Mouse (Mus musculus): ENCODE data around the gene Coro7. TPM values are rescaled to one million over a fixed set of nuclear protein-coding genes. Genes with fewer than 3 reads are reported as not detected.
"Not testable (repeated sequence)": the region's sequence is repeated elsewhere in the genome, so short reads cannot be mapped to it uniquely, and the experiment has no call there.

The Coro7 gene
- total RNA-seq, 2 experiments from 2014 or later: 15.7 to 48.2 TPM

DNA sequence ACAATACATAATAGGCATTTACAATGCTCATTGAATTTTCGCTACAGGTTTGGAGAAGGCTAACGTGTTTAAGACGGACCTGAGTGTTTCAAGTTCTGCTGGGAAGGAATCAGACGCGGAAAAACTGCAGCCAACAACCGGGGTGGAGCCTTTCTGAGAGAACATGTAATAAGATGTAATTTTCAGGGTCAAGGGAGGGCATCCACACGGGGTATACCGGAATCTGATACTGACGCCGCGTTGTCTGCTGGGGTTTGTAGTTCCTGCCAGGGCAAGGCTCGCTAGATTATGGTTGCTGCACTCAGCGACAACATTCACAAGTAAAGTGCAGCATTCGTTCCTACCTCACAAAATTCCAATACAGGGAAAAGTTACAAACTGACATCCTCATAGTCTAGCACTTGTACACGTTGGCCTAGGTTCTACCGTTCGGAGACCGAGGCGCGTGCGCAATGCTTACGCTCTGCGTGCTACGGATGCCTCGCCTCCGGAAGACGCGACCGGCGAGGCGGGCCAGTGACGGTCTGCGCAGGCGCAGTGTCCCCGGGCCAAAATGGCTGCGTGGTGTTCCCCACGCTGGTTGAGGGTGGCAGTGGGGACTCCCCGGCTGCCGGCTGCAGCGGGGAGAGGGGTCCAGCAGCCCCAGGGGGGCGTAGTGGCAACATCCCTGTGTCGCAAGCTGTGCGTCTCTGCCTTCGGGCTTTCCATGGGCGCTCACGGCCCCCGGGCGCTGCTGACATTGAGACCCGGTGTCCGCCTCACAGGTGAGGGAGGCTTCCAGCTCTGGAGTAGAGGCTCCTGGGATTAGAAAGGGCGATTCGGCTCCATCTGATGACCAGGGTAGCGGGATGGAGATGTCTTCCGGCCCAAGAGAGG lies 4.2 kb upstream of the Coro7 start:
- peak; percentile 72 for ATAC-seq (replicated peaks; ENCODE audit: low FRiP score, low TSS enrichment, poor library complexity, severe bottlenecking)

DNA sequence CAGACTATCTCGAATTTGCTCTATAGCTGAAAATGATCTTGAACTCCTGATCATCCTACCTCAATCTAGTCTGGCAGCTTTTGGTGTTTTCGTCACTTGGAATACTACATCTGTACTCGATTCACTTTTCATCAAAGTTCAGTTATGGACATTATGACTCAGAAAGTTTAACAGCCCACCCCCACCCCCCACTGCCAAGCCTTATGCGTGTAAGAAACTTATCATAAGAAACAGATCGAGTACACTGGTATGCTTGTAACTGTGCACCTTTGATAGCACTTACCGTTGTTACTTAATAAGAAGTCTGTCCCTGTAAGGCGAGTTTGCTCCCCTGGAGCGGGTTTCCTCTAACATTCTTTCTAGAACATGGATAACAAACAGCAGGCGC lies 3.6 kb upstream of the Coro7 start:
- peak; percentile 43 for ATAC-seq (replicated peaks; ENCODE audit: low FRiP score, low TSS enrichment, poor library complexity, severe bottlenecking)

DNA sequence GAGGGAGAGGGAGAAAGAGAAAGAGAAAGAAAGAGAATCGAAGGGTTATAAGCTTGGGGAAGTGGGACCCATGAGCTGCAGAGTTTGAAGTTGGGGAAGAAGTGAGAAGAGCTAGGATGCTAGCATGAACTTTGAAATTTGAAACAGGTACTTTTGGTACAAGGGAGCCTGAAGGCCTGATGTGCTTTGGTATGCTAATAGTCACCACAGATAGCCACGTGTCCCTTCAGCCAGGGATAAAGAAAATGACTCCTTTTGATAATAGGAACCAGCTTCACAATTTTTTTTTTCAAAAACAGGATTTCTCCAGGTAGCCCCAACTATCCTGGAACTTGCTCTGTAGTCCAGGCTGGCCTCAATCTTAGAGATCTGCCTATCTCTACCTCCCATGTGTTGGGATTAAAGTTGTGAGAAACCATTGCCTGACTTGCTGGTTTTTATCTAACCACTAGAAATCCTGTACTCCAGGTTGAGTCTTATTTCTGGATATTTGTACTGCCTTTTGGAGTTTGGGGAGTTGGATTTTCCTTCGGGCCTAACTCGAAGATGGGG lies 3.1 kb upstream of the Coro7 start:
- no peak for ATAC-seq (replicated peaks; ENCODE audit: low FRiP score, low TSS enrichment, poor library complexity, severe bottlenecking)

DNA sequence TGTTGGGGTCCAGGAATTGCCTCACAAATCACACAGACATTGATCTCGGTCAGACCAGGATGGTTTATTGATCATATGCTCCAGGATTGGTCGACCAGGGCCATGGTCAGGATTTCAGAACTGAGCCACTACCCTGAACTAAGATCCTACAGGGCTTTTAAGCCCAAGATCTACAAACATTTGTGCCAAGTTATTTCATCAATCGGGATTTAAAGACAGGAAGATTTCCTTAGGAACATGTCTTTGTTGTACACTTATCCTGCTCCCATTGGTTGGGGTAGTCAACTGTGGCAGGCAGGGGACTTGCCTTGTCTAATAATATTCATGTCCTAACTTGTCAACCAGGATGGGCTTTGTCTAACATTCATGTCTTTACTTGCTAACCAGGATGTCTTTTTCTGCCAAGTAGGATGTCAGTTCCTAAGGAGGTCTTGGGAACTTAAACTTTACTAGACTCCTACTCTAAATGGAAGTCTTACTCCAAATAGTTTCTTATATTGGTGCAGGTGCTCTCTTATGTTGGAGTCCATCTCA lies 1.4 kb upstream of the Coro7 start:
- not testable (repeated sequence) for ATAC-seq (replicated peaks; ENCODE audit: low FRiP score, low TSS enrichment, poor library complexity, severe bottlenecking)

DNA sequence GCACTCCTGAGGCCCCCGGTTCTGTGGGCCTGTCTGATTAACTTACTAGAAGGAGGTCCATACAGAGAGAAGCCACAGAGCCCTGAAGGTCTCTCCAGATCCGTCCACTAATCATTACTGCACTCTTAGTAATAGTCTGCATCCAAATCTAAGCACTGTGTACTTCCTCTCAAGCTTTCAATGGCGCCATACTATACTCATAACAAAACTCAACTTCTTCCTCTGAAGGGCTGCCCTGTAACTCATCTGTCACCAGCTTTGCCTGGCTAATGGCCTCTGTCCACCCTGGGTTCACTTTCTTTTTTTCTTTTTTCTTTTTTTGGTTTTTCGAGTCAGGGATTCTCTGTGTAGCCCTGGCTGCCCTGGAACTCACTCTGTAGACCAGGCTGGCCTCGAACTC lies 1.5 kb downstream of the Coro7 start:
- no peak for ATAC-seq (replicated peaks; ENCODE audit: low FRiP score, low TSS enrichment, poor library complexity, severe bottlenecking)

DNA sequence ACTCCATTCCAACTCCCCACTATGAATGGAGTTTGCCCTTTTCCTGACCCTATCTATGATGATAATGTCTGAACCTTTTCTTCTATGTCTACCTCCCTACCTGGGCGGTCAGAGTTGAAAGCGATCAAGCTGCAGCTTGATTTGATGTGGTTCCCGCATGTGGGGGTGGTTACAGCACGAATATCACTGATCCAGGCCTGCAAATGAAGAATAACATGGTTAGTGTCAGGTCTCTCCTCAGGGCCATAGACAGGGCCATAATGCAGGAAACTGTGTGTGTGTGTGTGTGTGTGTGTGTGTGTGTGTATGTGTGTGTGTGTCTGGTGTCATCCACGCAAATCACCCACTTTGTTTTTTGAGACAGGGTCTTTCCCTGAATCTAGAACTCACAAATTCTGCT lies 2.7 kb downstream of the Coro7 start:
- ATAC-seq (replicated peaks; ENCODE audit: low FRiP score, low TSS enrichment, poor library complexity, severe bottlenecking): no peak

DNA sequence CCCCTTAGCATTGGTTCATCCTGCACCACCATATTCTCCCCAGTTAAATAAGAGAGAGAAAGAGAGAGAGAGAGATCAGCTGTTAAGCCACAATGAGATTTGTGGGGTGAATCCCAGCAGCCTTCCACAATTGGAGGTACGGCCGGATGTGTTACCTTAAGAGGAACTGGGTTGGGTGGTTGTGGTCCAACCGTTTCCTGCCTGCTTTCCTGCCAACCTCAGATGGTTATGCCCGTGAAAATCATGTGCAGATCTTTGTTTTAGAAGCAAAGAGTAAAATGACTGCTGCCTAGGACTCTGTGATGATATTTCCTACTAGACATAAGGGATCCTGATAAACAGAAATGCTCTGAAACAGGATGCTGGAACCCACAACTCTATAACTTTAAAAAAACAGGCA lies 5.5 kb downstream of the Coro7 start:
- peak; percentile 28; the same call in 1 of the 2 replicates for ATAC-seq (replicated peaks; ENCODE audit: low FRiP score, low TSS enrichment, poor library complexity, severe bottlenecking)

DNA sequence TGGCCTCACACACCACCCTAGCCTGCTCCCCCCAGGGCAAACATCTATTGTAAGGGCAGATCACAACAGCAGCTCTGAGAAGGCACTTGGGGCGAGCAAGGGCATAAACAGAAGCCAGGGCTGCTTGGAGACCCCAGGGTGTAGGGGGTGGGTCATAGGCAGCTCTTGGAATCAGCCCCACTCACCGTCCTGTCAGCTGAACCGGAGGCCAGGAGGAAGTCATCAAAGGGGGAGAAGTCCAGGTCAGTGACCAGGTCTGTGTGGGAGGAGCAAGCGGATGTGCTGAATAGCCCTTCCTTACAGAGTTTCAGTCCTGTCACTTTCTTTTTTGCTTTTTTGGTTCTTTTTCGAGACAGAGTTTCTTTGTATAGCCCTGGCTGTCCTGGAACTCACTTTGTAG lies 9.3 kb downstream of the Coro7 start:
- ATAC-seq (replicated peaks; ENCODE audit: low FRiP score, low TSS enrichment, poor library complexity, severe bottlenecking): no peak

DNA sequence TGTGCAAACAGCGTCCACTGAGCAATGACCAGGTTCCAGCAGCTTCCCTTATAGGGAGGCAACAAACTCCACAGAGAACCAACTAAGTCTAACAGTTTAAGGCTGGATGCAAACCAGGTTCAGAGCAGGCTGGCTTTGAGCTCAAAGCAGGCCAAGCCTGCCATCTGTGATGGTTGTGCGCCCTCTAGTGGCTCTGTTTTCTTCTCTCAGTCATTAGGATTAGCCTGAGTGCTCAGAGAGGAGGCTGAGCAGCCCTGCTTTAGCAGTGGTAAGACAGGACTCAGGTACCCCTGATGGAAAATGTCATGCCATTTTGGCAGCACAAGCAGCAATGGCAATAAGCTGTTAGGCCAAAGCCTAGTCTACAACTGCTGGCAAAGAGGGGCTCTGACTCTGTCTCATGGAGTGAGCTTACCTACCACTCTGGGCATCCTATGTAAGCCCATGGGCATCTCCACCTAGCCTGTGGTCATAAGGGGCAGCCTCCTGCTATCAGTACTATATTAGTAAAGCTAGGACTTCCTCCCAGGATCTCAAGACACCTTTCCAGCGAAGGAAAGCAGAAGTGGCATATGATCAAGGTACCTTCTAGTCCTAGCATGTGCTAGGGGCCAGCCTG lies 12.3 kb downstream of the Coro7 start:
- ATAC-seq (replicated peaks; ENCODE audit: low FRiP score, low TSS enrichment, poor library complexity, severe bottlenecking): peak; percentile 91

DNA sequence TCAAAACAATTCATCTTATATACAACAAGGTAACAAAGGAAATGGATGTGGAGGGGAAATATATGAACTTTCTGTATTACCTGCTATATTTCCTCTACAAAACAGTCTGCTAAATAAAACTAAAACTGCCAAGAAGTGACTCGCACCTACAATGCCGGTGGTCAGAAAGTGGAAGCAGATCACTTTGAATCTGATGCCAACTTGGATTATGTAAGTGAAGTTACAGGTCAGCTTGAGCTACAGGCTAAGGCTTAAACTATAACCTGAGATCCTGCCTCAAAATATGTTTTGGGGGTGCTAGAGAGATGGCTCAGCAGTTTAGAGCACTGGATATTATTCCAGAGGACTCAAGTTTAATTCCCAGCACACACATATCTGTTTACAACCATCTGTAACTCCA lies 13.9 kb downstream of the Coro7 start:
- no peak for ATAC-seq (replicated peaks; ENCODE audit: low FRiP score, low TSS enrichment, poor library complexity, severe bottlenecking)

DNA sequence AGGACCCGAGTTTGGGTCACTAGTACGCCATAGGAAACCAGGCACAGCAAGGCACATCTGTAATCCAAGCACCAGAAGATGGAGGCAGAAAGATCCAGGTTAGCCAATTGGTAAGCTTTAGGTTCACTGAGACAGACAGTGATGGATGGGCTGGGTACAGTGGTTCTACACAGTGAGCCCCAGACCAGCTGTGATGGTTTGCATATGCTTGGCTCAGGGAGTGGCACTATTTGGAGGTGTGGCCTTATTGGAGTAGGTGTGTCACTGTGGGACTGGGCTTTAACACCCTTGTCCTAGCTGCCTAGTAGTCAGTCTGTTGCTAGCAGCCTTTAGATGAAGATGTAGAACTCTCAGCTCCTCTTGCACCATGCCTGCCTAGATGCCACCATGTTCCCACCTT lies 15.8 kb downstream of the Coro7 start:
- no peak for ATAC-seq (replicated peaks; ENCODE audit: low FRiP score, low TSS enrichment, poor library complexity, severe bottlenecking)

DNA sequence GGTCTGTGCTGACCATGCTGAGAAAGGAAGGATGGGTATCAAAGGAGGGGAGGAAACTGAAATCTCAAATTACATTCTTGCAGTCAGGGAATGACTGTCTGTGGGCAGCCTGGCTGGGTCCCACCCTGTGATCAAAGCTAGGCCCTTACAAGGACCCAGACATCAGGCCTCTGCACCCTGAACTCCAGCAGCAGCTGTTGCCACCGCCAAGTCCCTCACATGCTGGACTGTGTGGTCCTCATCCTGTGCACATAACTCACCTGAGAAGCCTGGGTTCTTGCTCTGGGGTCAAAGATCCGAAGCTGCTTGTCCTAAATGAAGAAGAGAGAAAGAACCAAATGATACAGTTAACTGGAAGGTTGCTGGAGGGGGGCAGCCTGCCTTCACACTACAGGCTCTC lies 18.0 kb downstream of the Coro7 start:
- ATAC-seq (replicated peaks; ENCODE audit: low FRiP score, low TSS enrichment, poor library complexity, severe bottlenecking): no peak

DNA sequence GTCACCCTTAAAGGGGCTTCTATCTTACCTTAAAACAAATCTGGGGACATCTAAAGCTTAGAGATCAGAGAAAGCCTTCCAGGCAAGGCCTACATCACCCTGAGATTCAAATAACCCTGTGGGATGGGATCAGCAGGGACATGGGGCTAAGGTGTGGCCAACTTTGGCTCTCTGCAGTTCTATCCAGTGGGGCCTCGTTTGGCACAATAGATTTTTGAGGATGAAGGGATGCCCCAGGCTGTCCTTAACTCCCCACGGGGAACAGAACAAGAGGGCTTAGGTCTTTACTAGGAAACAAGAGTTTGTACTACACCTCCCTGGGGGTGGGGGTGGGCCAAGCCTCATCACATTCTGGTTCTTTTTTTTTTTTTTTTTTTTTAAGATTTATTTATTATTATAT lies 20.3 kb downstream of the Coro7 start:
- ATAC-seq (replicated peaks; ENCODE audit: low FRiP score, low TSS enrichment, poor library complexity, severe bottlenecking): no peak

DNA sequence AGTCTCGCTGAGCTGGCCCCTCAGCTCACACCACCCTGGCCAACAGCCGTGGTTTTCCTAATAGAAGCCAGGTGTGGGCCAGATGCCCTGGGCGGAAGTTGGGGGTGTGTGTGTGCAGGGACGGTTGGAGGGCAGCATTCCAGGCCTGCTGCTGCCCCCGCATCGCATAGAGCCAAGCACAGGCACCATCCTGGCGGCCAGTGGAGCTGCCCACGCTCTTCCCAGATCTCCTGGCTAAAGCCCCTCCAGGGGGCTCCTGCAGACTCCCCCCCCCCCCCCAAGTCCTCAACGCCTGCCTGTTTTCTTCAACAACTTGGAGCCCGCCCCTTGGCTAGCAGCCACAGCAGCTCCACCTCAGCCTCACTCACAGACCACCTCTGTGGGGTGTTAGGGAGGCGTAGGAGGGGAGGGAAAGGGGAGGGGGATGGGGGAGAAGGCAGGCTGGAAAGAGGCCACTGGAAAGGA lies 20.8 kb downstream of the Coro7 start:
- ATAC-seq (replicated peaks; ENCODE audit: low FRiP score, low TSS enrichment, poor library complexity, severe bottlenecking): no peak

DNA sequence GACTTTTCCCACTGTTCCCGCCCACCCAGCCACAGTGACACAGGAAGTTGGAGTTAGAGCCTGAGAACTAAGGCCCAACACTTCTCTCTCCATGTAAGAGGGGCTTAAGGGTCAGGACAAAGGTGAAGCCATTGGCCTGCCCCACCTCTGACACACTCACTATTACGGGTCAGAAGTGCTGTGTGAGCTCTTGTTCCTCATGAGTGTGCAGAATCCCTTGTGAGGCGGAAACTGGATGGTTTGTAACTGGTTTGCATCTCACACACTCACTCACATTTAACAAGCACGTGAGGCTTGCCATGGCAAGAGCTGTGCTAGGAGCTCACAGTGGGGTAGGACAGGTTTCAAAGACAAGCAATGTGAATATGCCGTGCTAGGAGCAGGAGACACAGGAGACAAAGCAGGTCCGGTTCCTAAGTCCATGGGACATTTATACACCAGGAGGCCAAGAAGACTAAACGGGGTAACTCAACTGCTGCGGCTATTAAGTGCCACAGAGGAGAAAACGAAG lies 23.0 kb downstream of the Coro7 start:
- ATAC-seq (replicated peaks; ENCODE audit: low FRiP score, low TSS enrichment, poor library complexity, severe bottlenecking): no peak

DNA sequence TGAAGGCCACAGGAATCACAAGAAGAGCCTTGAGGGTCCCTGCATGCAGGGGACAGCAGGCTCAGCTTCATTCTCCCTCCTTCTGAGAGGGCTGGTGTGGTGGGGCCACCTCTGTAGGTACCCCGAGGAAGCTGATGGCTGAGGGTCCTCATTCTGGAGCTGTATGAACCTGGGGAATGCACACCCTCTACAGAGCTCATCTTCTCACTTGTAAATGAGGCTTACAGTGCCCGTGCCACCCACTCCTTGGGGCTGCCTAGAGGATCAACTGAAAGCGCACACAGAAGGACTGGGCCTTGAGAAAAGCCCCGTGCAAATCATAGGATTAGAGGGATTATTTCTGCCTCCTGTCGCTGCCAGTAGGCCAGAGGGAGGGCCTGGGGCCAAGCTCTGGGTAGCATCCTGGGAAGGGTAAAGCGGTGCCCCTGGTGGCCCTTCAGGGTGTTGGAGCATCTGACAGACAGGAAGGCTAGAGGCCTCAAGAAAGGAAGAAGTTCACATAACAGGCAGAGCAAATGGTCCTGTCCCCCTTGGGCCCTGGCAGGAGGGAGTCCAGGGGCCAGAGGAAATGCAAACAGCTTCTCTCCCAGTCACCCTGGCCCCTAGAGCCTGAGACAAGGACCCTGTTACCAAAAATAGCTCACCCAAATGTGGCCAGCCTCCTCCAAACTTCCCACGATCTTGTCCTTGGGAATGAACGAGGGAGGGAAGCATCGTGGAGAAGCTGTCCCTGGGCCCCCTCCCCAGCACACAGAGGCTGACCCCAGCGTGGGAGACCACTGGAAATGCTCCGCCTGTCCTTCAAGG lies 23.6 kb downstream of the Coro7 start:
- ATAC-seq (replicated peaks; ENCODE audit: low FRiP score, low TSS enrichment, poor library complexity, severe bottlenecking): 0 out of 2 replicates have a peak, but pooled peaks have one; percentile 23

DNA sequence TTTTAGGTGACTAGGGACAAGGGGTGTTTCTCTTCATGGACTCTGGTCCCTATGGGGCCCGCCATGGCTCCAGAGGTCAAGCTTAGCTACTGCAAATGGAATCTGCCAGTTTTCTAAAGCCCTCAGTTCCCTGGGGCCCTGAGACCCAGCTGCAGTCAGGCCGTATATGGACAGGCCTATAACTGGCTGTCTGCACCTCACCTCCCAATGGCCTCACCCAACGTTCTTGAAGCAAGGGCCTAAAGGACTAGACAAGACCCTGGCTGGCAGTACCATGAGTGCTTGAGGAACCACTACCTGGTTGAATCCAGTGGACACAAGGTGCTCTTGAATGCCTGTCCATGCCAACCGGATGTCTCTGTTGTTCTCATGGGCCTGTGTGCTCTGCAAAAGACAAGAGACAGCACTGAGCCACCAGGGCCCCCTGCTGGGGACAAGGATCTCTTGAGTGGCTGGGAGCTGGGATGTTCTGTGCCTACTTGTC lies 24.3 kb downstream of the Coro7 start:
- no peak for ATAC-seq (replicated peaks; ENCODE audit: low FRiP score, low TSS enrichment, poor library complexity, severe bottlenecking)

DNA sequence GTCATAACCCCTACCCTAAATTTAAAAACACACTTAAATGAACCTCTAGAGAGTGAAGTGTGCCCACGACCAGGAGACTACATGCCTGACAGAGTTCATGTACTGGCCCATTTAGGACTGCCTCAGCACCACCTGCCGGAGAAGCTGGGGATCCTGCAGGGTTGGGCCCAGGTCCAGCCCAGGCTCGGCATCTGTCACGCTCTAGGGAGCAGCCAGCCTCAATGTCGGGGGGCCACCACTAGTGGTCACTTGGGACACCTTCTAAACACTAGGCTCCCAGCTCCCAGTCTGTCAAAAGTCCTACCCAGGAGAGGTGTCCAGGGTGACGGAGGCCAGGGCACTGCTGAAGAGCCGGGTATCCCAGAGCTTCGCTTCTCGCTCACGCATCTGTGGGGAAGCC lies 24.9 kb downstream of the Coro7 start:
- no peak for ATAC-seq (replicated peaks; ENCODE audit: low FRiP score, low TSS enrichment, poor library complexity, severe bottlenecking)

DNA sequence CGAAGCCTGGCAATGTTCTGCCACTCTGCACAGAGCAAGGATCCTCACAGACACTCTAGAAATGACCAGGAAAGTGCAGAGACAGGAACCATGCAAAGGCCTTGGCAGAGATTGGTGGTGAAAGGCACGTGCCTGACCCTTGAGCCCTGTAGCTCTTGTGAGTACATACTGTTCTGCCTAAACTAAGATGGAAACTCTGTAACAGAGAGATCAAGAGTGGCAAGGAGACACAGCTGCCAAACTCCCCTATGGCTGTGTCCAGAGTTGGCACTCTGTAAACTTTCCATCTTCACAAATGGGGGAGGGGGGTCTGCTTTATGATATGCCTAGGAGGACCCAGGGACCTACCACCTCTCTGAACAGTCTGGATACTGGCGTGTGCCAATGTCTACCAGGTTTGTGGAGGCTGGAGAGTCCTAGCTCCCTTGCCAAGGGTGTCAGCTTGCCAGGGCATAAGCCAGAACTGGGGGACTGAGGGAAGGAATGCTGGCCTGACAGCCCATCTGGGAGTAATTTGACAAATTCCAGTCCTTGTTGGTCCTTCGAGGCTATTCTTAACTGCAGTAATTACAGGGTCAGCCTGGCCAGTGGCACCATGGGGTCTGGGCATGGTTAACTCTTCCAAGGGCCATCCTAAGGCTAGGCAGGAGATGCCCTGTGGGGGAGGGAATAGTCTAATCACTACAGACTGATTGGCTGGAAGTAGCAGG lies 26.7 kb downstream of the Coro7 start:
- ATAC-seq (replicated peaks; ENCODE audit: low FRiP score, low TSS enrichment, poor library complexity, severe bottlenecking): no peak

Measured in megakaryocyte-erythroid progenitor cell, adult 5-6 weeks (primary cell).